Mouse (Mus musculus) gonadal fat pad, adult 2 months (tissue): ENCODE measurements around the gene Nt5dc3. TPM values are rescaled to one million over a fixed set of nuclear protein-coding genes. Genes with fewer than 3 reads are reported as not detected.

Source experiments
- DNase-seq: peaks from one replicate; pipeline ENCODE4 v3.0.0-alpha.2; 2012; ENCODE audit warnings: low read depth
- polyA plus RNA-seq: library from polyadenylated mRNA; depleted of rRNA; stranded (reverse); fragments of >200 nt; gene quantifications from 2 replicates; pipeline ENCODE4 v1.2.3, GENCODE M21; 2012; rRNA removed

The Nt5dc3 gene
- 15.5 and 19.5 TPM in 2 replicates for polyA plus RNA-seq

DNA sequence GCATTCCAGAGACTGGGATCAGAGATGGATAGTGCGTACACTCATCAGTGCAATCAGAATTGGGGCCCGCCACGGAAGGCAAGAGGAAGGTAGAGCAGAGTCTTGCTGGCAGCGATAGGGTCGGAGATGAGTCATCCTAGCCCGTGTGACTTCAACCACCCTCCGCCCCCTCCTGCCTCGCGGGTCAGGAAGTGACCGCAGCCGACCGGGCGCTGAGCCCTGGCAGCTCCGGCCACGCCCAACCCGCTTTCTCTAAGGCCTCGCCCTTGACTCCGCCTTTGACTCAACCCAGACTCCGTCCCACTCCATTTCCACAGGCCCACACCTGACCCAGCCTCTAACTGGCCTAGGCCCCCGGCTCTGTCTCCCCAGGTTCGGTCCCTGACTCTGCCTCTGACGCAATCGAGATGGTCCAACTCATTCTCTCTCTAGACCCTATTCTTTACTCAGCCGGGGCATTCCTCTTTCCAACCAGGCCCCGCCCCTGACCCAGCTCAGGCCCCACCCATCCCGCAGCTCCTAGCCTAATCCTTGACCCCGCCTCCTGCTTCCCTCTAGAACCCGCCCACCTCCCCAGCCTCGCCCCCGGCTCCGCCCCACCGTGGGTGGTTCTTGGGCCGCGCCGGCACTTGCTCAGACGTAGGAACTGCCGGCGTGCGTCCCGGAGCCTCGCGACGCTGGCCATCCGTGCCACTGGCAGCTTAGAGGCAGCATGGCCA, at the start of gene Nt5dc3:
Nt5dc3 (plus strand) TSS at position 608 of the 719 bp plus-strand sequence.
- DNase-seq, result peak; percentile 77

- no peak for DNase-seq
Observed at GRCm38 (mm10) chr10:86730823-86731499, 47.8 kb upstream of the Nt5dc3 start.

- DNase-seq, result no peak
Observed at GRCm38 (mm10) chr10:86731500-86731863, 47.3 kb upstream of the Nt5dc3 start.

DNA sequence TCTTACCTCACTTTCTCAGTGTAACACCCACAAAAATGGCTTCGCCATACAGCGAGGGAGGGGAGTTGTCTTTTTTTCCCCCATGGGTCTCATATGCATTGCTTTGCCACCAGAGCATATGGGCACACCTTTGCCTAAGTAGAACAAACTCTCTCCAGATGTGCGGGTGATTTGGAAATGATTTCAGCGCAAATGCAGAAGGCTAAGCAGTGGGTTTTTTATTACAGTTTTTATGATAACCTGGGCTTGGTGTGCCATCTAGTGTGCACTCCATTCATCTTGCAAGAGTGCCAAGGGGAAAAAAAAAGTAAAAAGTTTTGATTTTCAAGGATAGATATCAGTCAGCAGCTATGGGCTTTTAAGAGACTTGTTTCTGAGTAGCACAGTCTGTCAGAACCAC, 43.8 kb upstream of the Nt5dc3 start:
- DNase-seq, result no peak

GRCm38 (mm10) chr10:86742918-86743317, 35.9 kb upstream of the Nt5dc3 start:
- no peak for DNase-seq

DNA sequence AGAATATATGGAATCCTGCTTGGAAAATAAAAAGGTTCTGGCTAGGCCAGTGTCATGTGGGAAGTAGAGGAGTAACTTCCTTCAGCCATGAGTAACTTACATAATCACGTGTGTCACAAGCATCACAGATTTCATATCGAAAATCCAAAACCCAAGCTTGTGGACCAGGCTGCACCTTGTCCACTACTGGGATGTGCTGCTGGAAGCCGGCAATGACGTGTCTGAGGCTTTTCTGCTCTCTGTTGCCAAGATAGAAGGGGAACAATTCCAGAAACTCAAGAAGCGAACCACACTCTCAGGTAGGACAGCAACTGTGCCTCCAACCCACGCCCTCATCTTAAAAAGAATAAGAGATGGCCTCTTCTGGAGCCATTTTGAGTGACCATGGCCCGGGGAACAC, 34.5 kb upstream of the Nt5dc3 start:
- DNase-seq, result no peak

DNA sequence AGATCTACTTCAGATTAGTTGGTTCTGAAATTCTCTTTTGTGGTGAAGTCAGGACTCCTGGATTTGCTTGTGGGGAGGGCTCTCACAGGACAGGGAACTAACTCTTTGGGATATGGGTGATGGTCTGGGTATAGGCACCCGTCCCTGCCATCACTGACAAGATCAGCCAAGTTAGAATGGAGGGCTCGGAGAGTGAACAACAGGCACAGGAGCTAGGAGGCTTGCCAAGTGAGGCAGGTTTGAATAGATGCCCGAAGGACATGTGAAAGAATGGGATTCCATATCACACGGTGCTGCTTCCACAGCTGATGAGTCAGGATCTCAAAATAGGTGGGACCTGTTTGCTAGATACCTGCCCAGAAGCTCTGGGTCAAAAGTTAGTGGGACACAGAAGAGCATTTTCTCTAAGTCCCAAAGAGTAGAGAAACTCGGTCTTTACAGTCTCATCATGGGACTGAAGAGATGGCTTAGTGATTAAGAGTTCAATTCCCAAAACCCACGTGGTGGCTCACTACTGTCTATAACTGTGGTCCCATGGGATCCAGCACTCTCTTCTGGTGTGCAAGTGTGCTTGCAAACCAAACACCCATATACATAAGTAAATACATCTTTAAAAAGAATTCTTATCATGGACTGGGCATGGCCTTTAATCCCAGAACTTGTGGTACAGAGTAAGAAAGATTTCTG, 22.8 kb upstream of the Nt5dc3 start:
- DNase-seq, result no peak

- DNase-seq, result no peak
Observed at GRCm38 (mm10) chr10:86757724-86758123, 21.1 kb upstream of the Nt5dc3 start.

GRCm38 (mm10) chr10:86758211-86758610, 20.6 kb upstream of the Nt5dc3 start:
- no peak for DNase-seq

DNA sequence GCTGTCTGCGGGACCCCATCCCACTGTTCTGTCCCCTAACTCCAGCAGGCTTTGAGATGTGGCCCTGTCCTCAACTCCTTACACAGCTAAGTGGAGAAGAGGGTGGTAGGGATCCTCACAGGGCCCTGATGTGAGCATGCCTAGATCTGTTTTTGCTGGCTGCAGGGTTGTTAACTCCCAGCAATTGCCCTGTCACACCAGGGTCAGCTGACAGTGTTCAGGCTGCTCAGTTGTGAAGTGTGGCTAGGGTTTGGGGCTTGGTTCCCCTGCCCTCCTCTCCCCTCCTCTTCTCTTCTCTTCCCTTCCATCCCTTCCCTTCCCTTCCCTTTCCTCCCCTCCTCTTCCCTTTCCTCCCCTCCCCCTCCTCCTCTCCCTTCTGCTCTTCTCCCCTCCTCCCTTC, 17.6 kb upstream of the Nt5dc3 start:
- DNase-seq, result no peak

DNA sequence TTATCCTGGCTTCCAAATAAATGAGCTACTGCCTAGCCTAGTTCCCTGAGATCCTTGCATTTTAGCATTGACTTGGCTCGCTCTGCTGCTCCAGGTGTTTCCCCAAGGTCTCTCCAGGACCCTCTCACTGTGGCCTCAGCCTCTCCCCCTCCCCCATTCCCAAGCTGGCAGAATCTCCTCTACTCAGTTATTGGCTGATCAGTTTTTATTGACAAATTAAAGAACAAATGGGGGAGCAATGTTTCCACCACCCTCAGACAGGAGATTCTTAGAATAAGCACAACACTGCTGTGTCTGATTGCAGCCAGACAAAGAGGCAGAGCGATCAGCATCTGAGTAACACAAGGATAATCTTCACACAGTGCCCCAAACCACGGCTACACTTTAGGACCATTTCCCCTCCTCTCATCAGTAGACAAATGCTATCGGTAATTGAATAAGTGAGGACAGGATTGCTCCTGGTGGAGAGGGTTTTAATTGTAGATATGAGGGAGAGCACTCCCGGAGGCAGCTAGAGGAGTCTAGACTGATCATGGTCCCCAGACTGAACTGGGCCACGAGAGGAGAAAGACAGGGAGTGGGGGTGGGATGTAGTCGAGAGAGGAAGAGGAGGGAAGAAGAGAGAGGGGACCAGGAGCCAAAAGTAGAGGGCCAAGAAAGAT, 17.0 kb upstream of the Nt5dc3 start:
- DNase-seq, result no peak

- no peak for DNase-seq
Observed at GRCm38 (mm10) chr10:86762384-86762730, 16.4 kb upstream of the Nt5dc3 start.

- no peak for DNase-seq
Observed at GRCm38 (mm10) chr10:86763672-86764071, 15.1 kb upstream of the Nt5dc3 start, which contains the start of gene Gm49358. Gm49358 (plus strand) TSS chr10:86763972.

DNA sequence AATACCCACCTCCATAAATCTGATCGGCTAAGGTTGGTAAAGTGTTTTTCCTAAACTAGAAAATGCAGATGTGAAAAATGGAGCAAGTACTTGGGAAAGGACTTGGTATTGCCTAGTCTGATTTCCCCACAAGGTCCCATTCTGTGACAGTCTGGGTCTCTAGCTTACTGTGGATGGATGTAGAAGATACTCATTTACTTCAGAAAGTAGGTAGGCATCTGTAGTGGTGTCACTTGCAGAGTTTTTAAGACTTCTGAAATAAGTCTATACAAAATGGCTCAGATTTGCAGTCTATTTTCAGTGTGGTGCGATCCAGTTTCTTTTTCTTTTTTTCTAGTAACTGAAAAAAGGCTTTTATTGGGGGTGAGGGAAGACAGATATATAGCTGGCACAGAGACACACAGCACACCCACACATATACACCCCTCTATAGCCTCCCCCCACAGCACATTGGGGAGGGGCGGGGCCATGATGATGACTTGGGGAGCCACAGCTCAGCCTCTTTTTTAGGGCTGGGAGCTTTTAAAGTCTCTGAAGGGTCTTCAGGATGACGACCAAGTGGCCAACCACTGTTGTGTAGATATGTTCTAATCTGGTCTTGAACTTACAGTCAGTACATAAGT, 13.3 kb upstream of the Nt5dc3 start:
- no peak for DNase-seq

- DNase-seq, result no peak
Observed at GRCm38 (mm10) chr10:86769216-86769615, 9.6 kb upstream of the Nt5dc3 start.

DNA sequence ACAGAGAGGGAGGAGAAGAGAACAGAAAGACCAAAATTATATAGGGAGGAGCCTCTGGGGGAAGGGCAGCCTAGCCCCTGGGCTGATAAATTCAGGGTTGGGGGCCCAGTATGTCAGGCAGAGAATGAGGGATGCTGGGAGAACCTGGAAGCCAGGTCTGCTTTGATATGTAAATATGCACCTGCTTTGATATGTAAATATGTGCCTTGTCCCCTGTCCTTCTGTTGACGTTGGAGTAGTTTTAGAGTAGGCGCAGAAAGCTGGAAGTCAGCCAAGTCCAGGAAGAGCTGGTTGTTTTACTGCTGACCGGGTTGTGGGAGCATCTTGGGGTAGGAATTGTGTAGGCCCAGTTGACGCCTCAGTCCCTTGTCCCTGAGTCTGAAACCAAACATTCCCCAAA, 9.0 kb upstream of the Nt5dc3 start:
- DNase-seq, result no peak

GRCm38 (mm10) chr10:86771701-86772100, 7.1 kb upstream of the Nt5dc3 start:
- no peak for DNase-seq

DNA sequence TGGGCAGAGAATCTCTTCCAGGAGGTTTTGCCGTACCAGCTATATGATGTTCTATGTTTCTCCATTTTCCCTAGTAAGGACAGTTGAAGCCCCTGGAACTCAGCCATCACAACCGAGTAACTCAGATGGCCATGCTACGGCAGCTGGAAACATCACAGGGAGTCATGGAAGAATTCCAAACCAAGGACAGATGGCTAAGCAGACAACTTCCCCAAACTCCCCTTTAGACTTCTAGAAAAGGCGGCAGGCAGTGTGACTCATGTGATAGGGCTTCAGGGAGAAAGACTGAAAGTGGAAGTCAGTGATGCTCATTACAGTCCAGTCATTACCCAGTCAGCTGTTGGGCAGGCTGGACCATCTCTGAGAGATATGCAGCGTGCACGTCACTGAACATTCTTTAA, 6.6 kb upstream of the Nt5dc3 start:
- no peak for DNase-seq

GRCm38 (mm10) chr10:86773360-86773759, 5.4 kb upstream of the Nt5dc3 start:
- DNase-seq, result no peak

DNA sequence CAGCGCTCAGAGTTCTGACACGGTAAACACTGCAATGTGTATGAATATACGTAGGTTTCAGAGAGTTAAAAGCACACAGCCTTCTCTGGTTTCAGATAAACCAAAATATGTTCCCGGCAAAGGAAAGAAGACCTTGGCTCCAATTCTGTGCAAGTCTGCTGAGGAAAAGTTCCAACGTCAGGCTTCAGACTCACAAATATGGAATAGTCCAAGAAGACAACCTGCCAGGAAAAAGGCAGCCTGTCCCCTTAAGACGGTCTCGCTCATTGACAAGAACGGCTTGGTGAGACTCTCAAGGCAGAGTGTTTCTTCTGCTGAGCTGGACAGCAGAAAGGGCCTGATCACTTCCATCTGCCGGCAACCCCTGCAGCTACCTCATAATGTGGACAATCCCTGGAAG, 2.5 kb upstream of the Nt5dc3 start:
- DNase-seq, result no peak

GRCm38 (mm10) chr10:86777614-86778319, 1.0 kb upstream of the Nt5dc3 start:
- DNase-seq, result peak; percentile 20
